Mouse (Mus musculus) c-Kit-positive CD71-positive TER-119-positive erythroid progenitor cells, embryonic 14.5 days (primary cell): Measurements from ENCODE around the gene Cfap61.

Experiments used
- DNase-seq: peaks from one replicate; pipeline ENCODE4 v3.0.0-alpha.2; 2013; ENCODE audit warnings: low spot score

Cfap61 gene

GRCm38 (mm10) chr2:146147801-146148200, 213.2 kb downstream of the Cfap61 start:
- no peak for DNase-seq

GRCm38 (mm10) chr2:146149206-146149974, 214.8 kb downstream of the Cfap61 start:
- no peak for DNase-seq

- no peak for DNase-seq
Measured at GRCm38 (mm10) chr2:146168017-146168803, 233.6 kb downstream of the Cfap61 start.

- DNase-seq = no peak
Measured at GRCm38 (mm10) chr2:146169492-146169891, 234.9 kb downstream of the Cfap61 start.

GRCm38 (mm10) chr2:146172106-146172505, 237.5 kb downstream of the Cfap61 start:
- DNase-seq = no peak

GRCm38 (mm10) chr2:146174173-146174572, 239.6 kb downstream of the Cfap61 start:
- no peak for DNase-seq

DNA sequence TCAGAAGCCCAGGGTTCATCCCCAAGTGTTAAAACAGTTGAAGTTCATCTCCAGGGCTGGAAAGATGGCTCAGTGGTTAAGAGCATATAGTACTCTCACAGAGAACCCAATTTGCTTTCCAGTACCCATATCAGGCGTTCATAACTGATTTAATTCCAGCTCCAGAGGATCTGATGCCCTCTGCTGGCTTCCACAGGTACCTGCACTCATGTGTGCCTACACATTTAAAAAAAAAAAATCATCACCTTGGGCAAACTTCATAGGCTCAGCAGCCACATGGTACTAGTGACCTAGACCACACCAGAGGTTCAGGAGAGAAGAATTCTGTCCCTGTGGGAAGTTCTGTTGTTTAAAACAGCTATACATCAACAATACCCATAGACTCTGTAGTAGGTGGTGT, 244.1 kb downstream of the Cfap61 start:
- DNase-seq = no peak

DNA sequence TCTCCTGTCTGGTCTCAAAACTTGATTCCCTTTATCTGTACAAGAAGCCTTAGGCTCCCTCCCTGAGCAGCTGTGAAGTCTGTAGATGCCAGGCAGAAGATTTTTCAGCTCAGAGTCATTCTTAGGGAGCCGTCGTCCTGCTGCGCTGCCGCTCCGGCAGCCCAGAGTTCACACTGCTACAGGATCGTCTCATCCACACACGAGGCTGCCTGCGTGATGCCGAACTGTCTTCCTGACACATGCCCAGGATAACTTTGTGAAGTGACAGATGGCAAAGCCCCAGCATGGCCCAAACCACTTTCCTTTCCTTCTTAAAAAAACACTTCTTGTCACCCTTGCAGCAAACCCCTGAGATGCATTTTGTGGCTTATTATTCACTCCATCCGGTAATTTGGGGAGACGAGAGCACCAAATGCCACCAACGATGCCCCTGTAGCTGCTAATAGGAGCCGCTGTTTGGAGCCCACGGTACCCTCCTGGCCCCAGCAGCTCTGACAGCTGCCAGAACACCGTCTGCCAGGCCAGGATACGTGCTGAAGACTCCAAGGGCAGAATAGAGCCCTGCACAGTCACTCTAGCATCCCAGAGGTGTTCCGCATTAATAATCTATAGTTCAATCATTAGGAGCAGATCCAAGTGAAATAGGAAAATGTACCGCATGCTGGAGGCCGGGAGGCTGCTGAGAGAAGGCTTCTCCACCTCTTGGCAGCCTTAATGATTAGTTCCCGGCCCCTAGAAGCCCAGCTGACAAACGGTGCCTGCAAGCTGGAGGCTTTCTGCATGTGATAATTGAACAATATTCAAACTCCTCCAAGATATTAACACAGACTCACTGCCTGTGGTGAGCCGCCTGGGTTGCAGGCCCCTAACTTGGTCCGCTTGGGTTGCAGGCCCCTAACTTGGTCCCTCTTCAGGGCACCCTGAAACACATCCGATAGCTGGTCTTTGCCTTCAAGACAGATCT, 249.5 kb downstream of the Cfap61 start:
- DNase-seq = no peak

DNA sequence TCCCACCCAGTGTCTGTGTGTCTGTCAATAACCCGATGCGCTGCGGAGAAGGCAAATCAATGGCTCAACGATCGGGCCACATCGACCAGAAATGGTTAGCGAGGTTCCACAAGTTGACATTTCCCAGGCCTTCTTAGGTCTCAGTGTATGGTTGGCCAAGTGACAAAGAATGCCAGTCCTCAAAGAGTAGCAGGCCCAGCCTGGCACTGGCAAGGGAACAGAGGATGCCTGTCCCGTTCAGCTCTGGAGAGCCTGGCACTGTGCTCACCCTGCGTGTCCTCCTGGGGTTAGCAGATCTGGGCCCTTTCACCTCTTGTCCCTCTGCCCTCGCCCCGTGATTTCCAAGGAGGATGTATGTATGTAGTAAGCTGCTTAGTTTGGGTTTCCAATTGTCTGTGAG, 261.5 kb downstream of the Cfap61 start:
- DNase-seq = no peak

GRCm38 (mm10) chr2:146197947-146198346, 263.4 kb downstream of the Cfap61 start:
- no peak for DNase-seq

GRCm38 (mm10) chr2:146210968-146211367, 276.4 kb downstream of the Cfap61 start:
- no peak for DNase-seq

DNA sequence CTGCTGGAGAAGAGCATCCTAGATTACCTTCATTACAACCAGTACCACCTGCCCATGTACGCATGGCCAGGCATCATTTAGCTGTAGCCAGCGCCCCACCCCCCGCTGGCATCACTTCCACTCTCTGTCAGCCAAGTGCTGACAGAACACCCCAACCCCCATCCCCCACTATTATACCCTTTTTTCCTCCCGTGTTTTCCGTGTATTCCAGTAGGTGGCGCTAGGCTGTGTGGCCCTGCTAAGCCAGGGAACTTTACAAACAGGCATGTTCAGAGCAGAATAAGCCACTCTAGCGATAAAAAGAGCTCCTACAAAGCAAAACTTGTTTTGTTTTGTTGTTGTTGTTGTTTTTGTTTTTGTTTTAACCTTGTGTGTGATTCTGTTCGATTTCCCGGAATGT, 280.1 kb downstream of the Cfap61 start:
- no peak for DNase-seq

GRCm38 (mm10) chr2:146216111-146217064, 281.8 kb downstream of the Cfap61 start:
- DNase-seq = no peak

GRCm38 (mm10) chr2:146217227-146217980, 282.8 kb downstream of the Cfap61 start:
- DNase-seq = no peak

GRCm38 (mm10) chr2:146218161-146218691, 283.6 kb downstream of the Cfap61 start:
- no peak for DNase-seq

DNA sequence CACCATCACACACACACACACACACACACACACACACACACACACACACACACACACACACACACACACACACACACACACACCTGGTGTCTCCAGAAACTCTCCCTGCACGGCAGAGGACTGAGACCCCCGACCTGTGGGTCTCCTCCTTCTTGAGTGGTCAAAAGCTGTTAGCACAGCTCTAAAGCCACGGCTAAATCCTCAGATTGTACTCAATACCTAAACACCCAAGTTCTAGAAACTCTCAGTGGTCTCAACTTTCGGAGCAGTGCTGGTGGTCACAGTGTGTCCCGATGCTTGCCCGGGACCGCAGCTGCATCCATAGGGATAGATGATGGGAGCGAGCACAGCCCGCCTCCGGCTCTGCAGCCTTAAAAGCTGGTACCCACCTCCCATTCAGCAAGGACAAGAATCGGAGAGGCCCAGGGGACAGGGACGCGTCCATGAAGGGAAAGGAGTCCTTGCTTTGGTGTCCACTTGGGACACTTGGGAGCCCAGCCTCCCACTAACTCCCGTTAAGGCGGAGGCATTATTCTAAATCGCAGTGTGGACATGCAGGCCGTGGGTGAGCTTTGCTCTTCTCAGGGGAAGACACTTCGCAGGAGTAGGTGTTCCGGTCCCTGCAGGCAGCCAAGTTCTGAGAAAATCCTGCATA, 284.4 kb downstream of the Cfap61 start:
- no peak for DNase-seq

- DNase-seq = no peak
Measured at GRCm38 (mm10) chr2:146219791-146220190, 285.2 kb downstream of the Cfap61 start.

GRCm38 (mm10) chr2:146220591-146221075, 286.0 kb downstream of the Cfap61 start:
- DNase-seq = no peak
